Mouse (Mus musculus): ENCODE results near the gene Naa20.

DNA sequence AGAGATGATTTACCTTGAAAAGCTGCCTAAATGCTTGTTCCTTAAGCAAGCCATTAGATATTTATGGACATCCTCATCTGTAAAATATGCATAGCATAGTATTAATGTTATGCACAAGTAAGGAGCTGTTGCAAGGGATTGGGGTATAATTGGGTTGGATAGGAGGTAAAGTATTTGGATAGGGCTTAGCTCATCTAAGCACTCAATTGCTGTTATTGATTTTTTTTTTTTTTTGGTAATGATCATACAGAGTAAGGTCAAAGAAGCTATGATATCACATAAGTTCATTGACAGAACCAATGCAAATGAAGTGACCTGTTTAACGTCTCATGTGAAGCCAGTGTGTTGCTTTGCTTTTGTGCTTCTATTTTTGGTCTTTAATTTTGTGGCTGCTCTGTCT is 27.9 kb upstream of the Naa20 start:
- TF ChIP-seq CTCF (IDR thresholded peaks at IDR 0.05; ENCODE audit: low read depth, low read length), result no peak
- no peak for TF ChIP-seq POLR2A (IDR thresholded peaks at IDR 0.05; ENCODE audit: extremely low read depth, insufficient read depth, low read length)

Measured in liver, adult 2 months (tissue).